Mouse (Mus musculus): ENCODE results near the gene Cdr2l.

Cdr2l gene

DNA sequence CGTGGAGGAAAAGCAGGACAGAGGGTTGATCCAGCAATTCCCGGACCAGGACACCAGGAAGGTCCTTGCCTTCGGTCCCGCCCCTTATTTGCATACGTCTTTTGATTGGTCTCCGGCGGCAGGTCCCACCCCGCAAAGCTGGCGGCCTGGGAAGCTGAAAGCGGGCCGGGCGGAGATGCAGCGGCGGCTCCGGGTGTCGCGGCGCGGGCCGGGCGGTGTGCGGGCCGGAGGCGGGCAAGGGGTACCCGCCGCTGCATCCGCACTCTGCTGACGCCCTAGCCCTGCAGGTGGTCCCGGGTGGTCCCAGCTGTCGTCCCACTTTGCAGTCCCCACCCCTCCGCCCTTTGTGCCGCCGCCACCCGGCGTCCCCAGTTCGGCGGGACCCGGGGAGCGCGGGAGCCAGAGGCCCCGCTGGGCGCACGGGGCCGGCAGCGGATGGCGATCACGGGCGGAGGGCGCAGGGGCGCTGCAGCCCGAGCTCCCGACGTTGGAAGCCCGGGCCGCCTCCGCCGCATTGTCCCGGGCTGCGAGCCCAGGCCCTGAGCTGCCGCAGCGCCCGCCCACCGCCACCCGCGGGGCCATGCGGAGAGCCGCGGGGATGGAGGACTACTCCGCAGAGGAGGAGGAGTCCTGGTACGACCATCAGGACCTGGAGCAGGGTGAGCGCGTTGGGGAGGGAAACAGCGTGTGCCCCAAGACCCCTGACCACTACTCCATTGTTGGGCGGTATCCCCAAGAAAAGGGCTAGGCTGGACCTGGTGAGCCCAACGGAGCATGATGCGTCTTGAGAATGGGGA, at the start of gene Cdr2l:
Gene Cdr2l, plus strand, starts transcription at position 174 of the 797 bp plus-strand sequence.
- DNase-seq: peak; percentile 94

DNA sequence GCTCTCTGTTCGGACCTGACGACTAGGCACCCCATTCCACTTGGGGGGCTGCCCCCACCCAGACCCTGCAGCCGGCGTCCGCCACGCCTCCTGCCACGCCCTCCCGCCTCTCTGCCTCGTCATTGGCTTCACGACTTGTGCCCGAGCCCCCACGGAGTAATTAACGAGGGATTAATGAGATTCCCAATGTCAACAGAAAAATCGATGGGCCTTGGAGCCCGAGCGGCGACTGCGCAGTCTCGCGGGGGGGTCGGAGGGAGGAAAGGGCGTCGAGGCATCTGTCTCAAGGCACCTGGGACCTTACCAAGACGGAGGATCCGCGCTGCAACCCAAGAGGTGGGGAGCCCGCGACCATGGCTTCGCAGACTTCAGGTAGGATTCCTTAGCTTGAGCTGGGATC, 47.2 kb upstream of the Cdr2l start, which contains the start of gene Otop3:
Gene Otop3, plus strand, starts transcription at position 201 of the 400 bp plus-strand sequence.
- no peak for DNase-seq

DNA sequence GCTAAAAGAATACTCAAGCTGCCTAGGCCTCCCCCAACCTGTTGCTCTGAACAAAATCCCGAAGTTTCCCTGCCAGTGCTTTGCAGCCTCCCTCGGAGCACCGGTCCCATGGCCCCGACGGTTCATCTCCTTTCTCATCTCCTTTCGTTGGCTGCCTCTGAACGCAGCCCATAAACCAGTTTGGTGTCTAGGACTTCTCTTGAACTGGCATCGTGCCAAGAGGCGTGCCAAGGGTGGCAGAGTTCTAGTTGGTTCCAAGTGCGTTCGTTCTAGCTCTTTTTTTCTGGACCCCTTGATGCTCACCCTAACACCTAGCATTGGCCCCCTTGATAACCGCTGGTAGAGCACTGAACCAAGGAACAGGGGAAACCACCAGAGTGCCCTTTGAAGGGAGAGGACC, 46.5 kb upstream of the Cdr2l start:
- DNase-seq: no peak

DNA sequence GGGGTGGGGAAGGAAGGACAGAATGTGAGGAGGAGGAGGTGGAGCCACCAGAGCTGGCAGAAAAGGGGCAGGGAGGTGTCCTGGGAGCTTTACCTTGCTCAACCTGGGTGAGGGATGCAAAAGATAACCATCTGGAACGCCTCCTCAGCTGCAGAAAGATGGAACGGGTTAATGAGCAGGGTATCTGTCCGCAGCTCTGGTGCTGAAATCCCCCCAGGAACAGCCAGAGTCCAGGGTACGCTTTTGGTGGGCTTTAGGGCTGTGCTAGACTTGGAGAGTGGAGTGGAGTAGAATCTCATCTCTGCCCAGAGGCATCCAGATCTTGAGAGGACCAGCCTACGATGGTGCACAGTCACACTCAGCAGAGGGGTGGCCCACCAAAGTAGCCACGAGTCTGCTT, 45.6 kb upstream of the Cdr2l start:
- no peak for DNase-seq

DNA sequence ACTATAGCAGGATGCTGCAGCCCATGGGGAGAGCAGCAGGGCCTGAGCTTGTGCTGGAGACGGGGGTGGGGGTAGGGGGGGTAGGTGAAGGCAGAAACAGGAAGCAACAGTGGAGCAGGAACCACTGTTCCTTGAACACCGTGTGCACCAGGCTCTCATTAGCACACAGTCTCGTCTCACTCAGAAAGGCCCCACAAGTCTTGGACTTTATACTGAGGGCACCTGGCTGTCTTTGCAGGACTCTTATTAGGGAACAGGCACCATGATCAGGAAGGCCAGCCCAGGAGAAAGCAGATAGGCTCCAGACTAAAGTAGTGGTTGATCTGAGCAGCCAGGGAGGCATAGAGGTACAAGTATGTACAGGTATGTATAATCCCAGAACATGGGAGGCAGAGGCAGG, 44.4 kb upstream of the Cdr2l start:
- DNase-seq: no peak

DNA sequence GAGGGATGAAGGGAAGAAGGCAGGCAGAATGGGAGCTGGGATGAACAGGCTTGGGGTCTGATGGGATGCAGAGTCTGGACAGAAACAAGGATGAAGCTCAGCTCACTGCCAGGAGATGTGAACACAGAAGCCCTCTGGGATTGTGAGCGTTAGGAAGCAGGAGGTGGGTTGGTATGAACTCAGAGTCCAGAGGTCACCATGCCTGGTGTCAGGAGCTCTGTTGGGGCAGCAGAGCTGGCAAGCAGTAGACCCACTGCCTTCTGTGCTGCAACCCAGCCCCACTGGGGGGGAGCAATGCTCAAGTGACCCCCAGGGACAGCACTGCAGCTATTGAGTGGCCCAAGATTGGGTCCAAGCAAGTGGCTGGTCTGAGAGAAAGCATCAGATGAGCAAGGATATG, 43.9 kb upstream of the Cdr2l start:
- no peak for DNase-seq

DNA sequence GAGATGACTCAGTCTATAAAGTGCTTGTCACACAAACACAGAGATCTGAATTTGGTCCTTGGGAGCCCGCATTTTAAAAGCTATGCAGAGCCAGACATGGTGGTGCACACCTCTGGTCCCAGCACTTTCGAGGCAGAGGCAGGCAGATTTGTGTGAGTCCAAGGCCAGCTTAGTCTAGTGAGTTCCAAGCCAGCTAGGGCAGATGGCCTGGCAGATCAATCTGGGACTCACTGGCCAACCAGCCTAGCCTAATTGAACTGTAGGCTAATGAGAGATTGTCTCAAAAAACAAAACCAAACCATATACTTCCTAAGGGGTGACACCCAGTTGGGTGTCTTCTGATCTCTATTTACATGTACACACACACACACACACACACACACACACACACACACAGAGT, 40.5 kb upstream of the Cdr2l start:
- no peak for DNase-seq

DNA sequence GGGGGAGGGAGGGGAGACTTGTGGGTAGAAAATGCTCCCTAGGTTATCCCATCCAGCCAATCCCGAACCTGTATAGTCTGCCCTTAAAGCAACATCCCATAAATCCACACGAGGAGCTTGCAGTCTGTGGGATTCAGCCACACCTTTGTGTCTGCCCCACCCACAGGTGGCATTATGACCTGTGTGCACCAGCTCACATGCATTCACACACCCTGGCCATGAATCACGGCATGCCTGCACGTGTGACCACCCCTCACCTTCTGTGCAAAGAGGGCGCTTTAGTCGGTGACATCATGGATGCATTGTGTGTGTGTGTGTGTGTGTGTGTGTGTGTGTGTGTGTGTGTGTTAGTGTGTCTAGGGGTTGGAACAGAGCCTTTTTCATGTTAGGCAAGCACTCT, 39.9 kb upstream of the Cdr2l start:
- no peak for DNase-seq

DNA sequence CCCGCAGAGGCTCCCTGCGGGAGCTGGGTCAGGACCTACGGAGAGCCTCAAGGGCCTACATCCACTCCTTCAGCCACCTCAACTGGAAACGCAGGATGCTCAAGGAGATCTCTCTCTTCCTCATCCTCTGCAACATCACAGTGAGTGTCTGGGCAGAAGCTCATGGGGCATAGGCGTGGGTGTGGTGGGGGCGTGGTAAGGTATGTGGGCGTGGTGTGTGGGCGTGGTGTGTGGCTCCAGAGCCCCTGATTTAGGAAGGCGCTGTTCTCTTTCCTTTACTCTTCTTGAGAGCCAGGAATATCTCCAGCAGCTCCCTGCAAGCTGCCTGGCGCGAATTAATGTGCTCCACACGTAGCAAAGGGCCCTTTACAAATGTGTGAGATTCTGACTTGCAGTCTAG, 36.7 kb upstream of the Cdr2l start:
- no peak for DNase-seq

DNA sequence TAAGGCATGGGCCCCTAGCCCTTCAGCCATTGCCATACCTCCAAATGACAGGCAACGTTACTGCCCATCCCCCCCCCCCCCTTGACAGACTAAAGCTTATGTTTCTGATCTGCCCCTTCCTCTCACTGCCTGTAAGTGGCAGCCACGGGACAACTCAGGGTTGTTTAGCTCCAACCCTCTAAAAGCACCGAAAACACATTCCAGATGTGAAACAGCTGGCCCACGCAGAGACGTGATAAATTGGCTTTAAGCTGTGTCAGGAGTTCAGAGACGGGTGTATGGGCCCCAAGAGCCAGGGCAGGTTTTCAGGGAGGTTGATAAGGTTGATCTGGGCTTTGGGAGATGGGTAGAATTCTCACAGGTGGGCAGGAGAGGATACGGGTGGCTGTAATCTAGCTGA, 36.2 kb upstream of the Cdr2l start:
- DNase-seq: no peak

DNA sequence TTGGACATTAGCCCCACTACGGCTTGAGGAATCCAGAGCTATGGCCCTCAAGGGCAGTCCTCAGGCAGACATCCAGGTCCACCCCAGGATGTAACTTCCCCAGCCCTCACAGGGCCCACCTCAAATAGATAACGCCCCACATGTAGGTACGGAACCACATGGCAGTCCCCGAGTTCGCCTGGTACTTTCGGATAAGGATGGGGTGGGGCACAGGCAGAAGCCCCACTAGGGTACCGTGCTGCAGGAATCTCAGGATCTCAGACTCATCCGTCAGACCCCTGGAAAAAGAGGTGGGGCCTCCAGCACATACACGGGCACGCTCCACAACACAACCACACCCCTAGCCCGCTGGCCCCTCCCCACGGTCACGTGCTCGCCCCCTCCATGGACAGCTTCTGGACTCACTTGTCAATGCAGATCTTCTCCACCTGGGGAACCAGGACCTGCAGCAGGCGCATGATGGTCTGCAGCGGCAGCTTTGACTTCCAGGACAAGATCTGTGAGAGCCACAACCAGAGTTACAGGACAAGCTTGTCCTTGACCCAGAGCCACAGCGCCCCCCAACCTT, 33.0 kb upstream of the Cdr2l start:
- peak in 1 of 2 experiments; percentile 20 for DNase-seq

DNA sequence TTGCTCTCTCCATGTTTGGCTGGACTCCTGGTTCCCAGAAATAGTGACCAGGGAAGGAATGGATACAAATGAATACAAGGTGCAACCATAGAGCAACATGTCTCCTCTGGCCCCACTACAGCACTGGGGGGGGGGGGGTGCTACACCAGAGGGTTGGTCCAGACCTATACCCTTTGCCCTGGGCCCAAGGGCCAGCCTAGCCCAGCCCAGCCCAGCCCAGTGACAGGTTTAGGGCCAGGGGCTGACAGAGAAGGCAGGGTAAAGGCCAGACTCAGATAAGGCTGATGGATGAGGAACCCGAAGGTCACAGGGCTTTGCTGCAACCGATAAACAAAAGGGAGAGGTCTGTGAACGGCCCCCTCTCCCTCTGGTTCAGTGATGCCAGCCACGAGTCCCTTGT, 31.7 kb upstream of the Cdr2l start:
- no peak for DNase-seq

DNA sequence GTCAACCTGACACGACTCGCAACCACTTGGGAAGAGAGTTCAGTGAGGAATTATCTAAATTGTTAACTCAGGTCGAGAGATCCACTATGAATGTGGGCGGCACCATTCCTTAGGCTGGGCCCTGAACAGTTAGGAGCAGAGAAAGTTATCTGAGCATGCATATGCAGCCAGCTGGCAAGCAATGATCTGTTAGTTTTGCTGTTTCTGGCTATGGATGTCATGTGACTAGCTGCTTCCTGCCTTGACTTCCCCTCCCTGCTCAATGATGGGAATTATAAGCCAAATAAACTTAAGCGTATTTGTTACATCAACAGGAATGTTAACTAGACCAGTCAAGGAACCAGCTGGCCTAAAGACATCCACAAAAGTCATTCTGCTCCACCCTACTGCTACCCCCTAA, 28.3 kb upstream of the Cdr2l start:
- no peak for DNase-seq

DNA sequence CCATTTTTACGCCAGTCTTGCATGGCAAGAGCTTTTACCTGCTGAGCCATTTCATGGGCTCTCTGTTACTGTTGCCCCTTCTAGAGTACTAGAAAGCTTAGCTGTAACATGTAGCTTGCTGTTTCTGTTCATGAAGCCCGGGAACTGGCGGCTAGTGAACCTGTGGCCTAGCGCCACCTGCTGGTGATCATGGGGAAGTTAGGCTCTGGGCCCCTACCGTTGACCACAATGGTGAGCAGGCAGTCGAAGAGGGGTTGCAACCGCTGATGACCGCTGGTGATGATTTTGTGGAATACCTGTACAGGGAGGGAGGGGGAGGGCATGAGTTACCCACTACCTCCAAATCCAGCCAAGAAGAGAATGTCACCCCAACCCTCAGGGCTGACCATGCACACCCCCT, 27.5 kb upstream of the Cdr2l start:
- peak; percentile 65 to 78 for DNase-seq

DNA sequence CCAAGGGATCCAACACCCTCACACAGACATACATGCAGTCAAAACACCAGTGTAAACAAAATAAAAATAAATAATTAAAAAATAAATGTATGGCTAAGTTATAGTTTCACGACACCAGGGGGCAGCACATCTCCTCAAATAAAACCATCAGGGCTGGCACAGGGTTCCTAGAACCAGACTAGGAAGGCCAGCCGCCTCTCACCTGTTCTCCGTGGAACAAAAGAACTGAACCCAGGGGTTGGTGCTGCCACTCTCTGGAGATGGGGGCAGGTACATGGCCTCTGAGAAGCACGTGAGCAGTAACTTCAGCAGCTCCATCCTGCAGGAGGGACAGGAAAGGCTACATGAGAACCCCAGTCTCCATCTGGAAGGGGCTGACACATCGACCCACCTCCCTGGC, 23.2 kb upstream of the Cdr2l start:
- peak; percentile 63 to 82 for DNase-seq

DNA sequence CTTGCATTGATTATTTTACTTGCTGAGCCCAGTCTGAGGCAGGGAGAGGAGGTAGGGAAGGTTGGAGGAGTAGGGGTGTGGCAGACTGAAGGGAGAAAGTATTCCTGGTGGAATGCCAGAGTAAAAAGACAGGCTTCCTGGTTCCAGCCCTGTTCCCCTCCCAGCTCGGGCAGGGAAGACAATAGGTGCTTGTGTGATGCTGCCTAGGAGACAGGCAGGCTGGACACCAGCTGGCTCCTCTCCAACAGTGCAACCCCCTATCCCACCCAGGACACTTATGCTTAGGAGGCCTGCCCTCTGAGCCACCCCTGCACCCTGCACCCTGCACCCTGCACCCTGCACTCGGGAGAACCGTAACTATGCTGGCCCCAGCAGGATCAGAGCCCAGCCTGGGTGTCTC, 22.4 kb upstream of the Cdr2l start:
- peak; percentile 44 to 69 for DNase-seq

DNA sequence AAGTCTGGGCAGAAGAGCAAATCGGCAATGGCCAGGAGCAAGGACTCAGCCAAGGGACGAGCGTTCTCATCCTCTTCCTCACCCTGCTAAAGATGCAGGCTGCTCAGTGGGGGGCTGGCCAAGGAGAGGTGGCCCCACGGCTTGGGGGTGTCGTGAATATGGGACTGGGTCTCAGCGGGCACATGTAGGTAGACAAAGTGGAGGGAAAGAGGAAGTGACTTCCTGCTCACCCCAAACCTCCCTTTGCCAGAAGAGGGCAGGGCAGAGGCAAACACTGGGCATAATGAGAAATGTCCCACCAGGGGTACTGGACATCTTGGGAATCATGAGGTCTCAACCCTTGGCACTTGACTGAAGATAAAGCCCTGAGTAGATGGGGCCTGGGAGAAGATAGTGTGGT, 22.0 kb upstream of the Cdr2l start:
- peak in 1 of 2 experiments; percentile 49 for DNase-seq

DNA sequence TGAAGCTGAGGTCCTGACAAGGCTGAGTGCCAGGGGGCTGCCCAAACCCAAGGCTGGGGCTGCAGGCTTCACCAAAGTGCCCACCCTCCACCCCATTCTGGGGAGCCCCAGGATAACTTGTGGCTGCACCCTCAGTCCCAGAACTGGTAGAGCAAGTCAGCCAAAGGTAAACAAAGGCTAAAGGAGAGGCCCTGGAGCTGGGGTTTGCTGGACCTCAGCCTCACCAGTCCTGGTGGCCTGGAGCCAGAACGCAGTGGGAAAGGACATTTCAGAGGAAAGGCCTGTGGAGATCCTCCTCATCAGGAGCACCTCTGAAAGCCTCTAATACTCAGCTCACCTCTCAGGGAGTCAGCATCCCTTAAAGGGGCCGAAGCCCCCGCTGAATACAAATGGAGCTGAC, 17.6 kb upstream of the Cdr2l start:
- no peak for DNase-seq

DNA sequence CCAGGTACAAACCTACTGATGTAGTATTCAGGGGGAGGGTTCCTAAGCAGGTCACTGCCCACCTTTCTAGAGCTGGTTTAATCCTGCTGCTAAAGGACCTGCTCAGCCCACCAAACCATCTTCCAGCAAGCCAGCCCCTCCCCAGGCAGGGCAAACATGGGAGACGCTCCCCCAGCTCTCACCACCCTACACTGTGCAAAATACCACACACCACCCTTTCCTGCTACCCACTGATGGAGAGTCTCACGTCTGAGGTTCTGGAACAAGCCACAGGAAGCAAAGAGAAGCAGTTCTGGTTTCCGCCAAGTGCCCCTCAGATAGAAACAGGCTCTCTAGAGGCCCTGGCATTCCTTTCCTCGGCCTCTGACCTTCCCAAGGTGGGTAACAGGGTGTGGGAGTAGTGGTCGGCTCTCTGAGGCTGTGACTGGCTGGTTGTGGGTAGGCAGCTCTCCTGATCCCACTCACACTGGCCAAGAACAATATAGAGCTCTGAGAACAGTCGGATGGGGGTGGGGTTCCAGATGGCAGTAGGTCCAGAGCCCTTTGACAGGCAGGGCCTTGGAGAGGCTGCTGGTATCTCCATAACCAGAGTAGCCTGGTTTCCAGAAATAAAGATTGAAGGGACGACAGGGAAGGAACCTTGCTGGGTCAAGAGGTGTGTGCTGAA, 15.5 kb upstream of the Cdr2l start:
- DNase-seq: no peak

DNA sequence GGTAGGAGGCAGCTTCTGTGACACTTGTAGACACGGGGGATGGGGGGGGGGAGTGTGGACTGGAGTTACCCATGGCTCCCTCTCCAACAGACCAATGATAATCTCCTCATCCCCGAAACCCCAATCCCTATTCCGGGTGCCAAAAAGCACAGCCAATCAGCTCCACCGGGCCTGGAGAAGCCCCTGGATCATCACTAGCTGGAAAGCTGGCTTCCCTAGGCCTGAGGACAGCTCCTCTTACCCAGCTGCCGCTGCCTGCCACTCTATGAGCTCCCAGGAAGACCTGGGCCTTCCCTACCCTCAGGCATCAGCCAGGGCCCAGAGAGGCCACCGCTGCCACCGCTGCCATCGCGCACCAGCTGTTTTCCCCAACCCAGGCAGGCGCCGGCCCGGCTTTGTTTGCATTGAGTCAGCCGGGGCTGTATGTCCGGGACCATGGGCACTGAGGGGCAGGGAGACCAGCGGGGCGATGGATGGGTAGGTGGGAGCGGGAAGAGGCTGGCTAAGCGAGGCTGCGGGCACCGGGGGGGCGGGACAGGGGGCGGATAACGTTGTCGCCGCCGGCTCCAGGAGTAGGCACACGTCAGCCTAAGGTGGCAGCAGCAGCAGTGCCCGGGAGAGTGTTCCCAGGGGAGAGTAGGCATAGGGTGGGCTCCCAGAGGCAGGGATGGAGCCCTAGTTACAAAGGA, 14.9 kb upstream of the Cdr2l start:
- DNase-seq: no peak

DNA sequence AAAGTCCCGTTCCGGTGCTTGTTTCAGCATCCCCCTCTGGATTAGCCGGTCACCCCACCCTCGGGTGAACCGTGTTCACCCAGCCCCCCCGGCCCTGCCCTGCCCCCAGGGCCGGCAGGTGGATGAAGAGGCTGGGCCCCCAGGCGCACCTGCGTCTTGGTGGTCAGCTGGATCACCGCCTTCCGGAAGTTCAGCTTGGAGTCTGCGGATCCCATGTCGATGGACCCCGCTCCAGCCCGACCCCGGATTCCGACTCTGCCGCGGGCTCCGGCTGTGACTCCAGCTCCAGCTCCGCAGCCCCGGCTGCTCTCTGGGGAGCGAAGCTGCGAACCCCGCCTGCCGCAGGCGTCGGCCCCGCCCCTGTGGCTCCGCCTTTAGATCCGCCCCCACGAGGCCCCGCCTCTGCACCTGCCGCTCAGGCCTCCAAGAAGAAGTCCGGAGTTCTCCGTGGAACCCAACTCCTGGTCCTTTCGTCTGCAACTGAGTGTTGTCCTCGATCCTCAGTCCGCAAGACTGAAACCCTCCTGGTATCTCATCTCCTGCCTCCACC, 14.2 kb upstream of the Cdr2l start, which contains the start of gene Hid1:
Gene Hid1, minus strand, starts transcription at position 362 of the 550 bp plus-strand sequence.
- peak; percentile 82 to 88 for DNase-seq

DNA sequence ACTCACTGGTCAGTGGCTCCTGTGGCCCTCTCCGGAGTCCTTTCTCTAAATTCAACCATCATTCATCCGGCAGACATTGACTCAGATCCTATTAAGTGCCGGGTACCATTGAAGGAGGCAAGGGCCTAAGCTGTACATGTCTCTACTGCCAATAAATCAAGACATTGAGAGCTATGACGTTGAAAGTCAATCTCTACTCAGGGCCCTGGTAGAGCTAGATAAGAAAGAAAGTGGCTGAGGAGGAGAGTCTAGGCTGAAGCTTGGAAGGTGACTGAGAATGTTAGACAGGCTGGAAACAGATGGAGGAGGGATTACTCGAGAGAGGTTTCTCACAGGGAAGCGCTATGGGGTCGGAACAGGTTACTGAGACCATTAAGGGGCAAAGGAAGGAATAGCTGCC, 11.3 kb upstream of the Cdr2l start:
- no peak for DNase-seq

DNA sequence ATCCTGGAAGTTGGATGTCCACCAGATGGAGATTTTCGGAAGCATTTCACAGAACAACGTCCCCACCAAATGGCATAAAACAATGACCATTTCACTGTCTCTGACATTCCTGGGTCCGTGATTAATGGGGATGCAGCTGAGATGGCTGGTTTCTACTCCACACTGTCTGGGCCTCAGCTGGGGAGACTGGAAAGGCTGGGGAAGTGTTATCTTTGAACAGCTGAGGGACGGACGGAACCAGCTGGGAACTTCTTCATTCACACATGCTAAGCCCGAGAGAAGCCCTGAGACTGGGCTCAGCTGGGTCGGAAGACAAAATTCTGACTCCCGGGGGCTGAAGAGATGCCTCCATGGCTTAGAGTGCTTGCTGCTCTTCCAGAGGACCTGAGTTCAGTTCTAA, 10.4 kb upstream of the Cdr2l start:
- DNase-seq: no peak
